Mouse (Mus musculus) olfactory bulb, adult 2 months (tissue): Measurements from ENCODE around the gene Gsg1. TPM values are rescaled to one million over a fixed set of nuclear protein-coding genes. Genes with fewer than 3 reads are reported as not detected.

Source experiments
- H3K27ac ChIP-seq: fragments of 200-500 bp; 2 replicates; pipeline ENCODE4 v1.5.1; 2012; ENCODE audit warnings: low read depth, low read length; ENCODE audit not compliant: insufficient read depth
- H3K4me1 ChIP-seq: fragments of 200-500 bp; 2 replicates; pipeline ENCODE4 v1.6.1; 2012; ENCODE audit warnings: low read length; ENCODE audit not compliant: control insufficient read depth, insufficient read depth
- H3K4me3 ChIP-seq: fragments of 200-500 bp; 2 replicates; pipeline ENCODE4 v1.5.1; 2012; ENCODE audit warnings: mild to moderate bottlenecking, low read depth, low read length, moderate library complexity; ENCODE audit not compliant: insufficient read depth
- CTCF ChIP-seq: fragments of 200-500 bp; IDR thresholded peaks from 2 replicates; pipeline ENCODE4 v1.5.1; 2012; ENCODE audit warnings: low read depth, mild to moderate bottlenecking, low read length, moderate library complexity; ENCODE audit not compliant: insufficient read depth
- POLR2A ChIP-seq: fragments of 200-500 bp; IDR thresholded peaks from 2 replicates; pipeline ENCODE4 v1.6.1; 2012; ENCODE audit warnings: mild to moderate bottlenecking, low read depth, low read length, moderate library complexity; ENCODE audit not compliant: insufficient read depth
- WGBS: fragments of 180-500 bp; shearing (Covaris S2); methylation state at CpG from one replicate; pipeline ENCODE4 v1.1.7; 2018; 5-methylcytosine and 5-hydroxymethylcytosine counted together
- polyA plus RNA-seq: library from polyadenylated mRNA; stranded (reverse); fragments of >200 nt; gene quantifications from 2 replicates; pipeline ENCODE4 v1.2.4, GENCODE M21; 2012; ENCODE audit warnings: low replicate concordance; ENCODE audit not compliant: missing spikeins, insufficient read depth, insufficient read length

The Gsg1 gene
- polyA plus RNA-seq = not detected in 2 replicates

GRCm38 (mm10) chr6:135254153-135254552 lies at the start of gene Gsg1:
Gene Gsg1 (minus strand): TSS chr6:135254351.
- WGBS = 85% methylated on average over 7 of the region's 7 CpGs
- H3K4me1 ChIP-seq = peaks cover 19% of the 10 kb centered on the region
- no peak within 1 kb of the TSS for H3K27ac ChIP-seq
- H3K4me3 ChIP-seq = no peak within 1 kb of the TSS
- TF ChIP-seq POLR2A (no peak), CTCF (no peak)

GRCm38 (mm10) chr6:135302421-135303125 lies 48.4 kb upstream of the Gsg1 start:
- Histone ChIP-seq H3K27ac (no peak overlapping the region), H3K4me1 (no peaks in the 10 kb centered on the region), H3K4me3 (no peak overlapping the region)
- TF ChIP-seq CTCF (no peak), POLR2A (no peak)
- 93% methylated on average over 10 of the region's 10 CpGs for WGBS

- Histone ChIP-seq H3K4me3 (no peak overlapping the region), H3K27ac (no peak overlapping the region), H3K4me1 (peaks cover 8% of the 10 kb centered on the region)
- 93% methylated on average over 4 of the region's 4 CpGs for WGBS
- TF ChIP-seq POLR2A (no peak), CTCF (no peak)
Observed at GRCm38 (mm10) chr6:135300469-135300868, 46.3 kb upstream of the Gsg1 start.

GRCm38 (mm10) chr6:135299024-135299550 lies 44.9 kb upstream of the Gsg1 start:
- TF ChIP-seq CTCF (no peak), POLR2A (no peak)
- no peak overlapping the region for H3K4me3 ChIP-seq
- peaks cover 15% of the 10 kb centered on the region for H3K4me1 ChIP-seq
- WGBS = 80% methylated on average over 7 of the region's 7 CpGs
- H3K27ac ChIP-seq = no peak overlapping the region

- H3K27ac ChIP-seq = no peak overlapping the region
- H3K4me3 ChIP-seq = no peak overlapping the region
- WGBS = 83% methylated on average over 7 of the region's 7 CpGs
- H3K4me1 ChIP-seq = peaks cover 15% of the 10 kb centered on the region
- TF ChIP-seq POLR2A (no peak), CTCF (no peak)
Observed at GRCm38 (mm10) chr6:135297570-135297969, 43.4 kb upstream of the Gsg1 start.

- no peak overlapping the region for H3K4me3 ChIP-seq
- TF ChIP-seq POLR2A (no peak), CTCF (no peak)
- 70% methylated on average over 17 of the region's 17 CpGs for WGBS
Observed at GRCm38 (mm10) chr6:135296267-135296666, 42.1 kb upstream of the Gsg1 start.

GRCm38 (mm10) chr6:135295082-135295861 lies 41.1 kb upstream of the Gsg1 start:
- 49% methylated on average over 11 of the region's 11 CpGs for WGBS
- H3K27ac ChIP-seq = peak overlapping the region; percentile 77
- H3K4me3 ChIP-seq = no peak overlapping the region
- peaks cover 17% of the 10 kb centered on the region for H3K4me1 ChIP-seq
- TF ChIP-seq CTCF (no peak), POLR2A (no peak)

More at GRCm38 (mm10) chr6:135296267-135296666, 42.1 kb upstream of the Gsg1 start:
- Histone ChIP-seq H3K27ac (0 out of 2 replicates have a peak overlapping the region, but pooled peaks have one; percentile 37), H3K4me1 (peaks cover 17% of the 10 kb centered on the region)

- 66% methylated on average over 6 of the region's 6 CpGs for WGBS
Observed at GRCm38 (mm10) chr6:135294150-135294549, 40.0 kb upstream of the Gsg1 start.

GRCm38 (mm10) chr6:135292391-135292790 lies 38.2 kb upstream of the Gsg1 start:
- 61% methylated on average over 4 of the region's 4 CpGs for WGBS
- H3K4me3 ChIP-seq = no peak overlapping the region
- no peak overlapping the region for H3K27ac ChIP-seq
- TF ChIP-seq POLR2A (no peak), CTCF (no peak)
- H3K4me1 ChIP-seq = peaks cover 17% of the 10 kb centered on the region

More at GRCm38 (mm10) chr6:135294150-135294549, 40.0 kb upstream of the Gsg1 start:
- no peak overlapping the region for H3K4me3 ChIP-seq
- peaks cover 17% of the 10 kb centered on the region for H3K4me1 ChIP-seq
- peak overlapping the region; percentile 47; the same call in 1 of the 2 replicates for H3K27ac ChIP-seq
- TF ChIP-seq POLR2A = no peak
- no peak for TF ChIP-seq CTCF
